Mouse (Mus musculus): Measurements from ENCODE around the gene Pigg. TPM values are rescaled to one million over a fixed set of nuclear protein-coding genes. Genes with fewer than 3 reads are reported as not detected.

The Pigg gene
- polyA plus RNA-seq, 1 experiment = 8.9 TPM

GRCm38 (mm10) chr5:108343680-108344170 lies 31.3 kb downstream of the Pigg start:
- H3K4me3 ChIP-seq (replicated peaks; ENCODE audit: insufficient read depth, low read depth, low read length) = no peak overlapping the region
- no peaks in the 10 kb centered on the region for H3K4me1 ChIP-seq (ENCODE audit: control insufficient read depth, insufficient read depth, low read length)
- no peak overlapping the region for H3K27ac ChIP-seq (ENCODE audit: insufficient read depth, low read length)
- TF ChIP-seq POLR2A (IDR thresholded peaks at IDR 0.05; ENCODE audit: borderline replicate concordance, insufficient read depth, low read length) = no peak
- no peak for TF ChIP-seq CTCF (IDR thresholded peaks at IDR 0.05; ENCODE audit: borderline replicate concordance, insufficient read depth, low read depth, low read length)
- WGBS = 89% methylated on average over 4 of the region's 4 CpGs
- H3K27me3 ChIP-seq (ENCODE audit: control insufficient read depth, insufficient read depth, low read length) = no peaks in the 10 kb centered on the region
- DNase-seq = no peak

GRCm38 (mm10) chr5:108345313-108346071 lies 33.1 kb downstream of the Pigg start:
- DNase-seq = no peak
- 65% methylated on average over 10 of the region's 10 CpGs for WGBS
- H3K27me3 ChIP-seq (ENCODE audit: control insufficient read depth, insufficient read depth, low read length) = no peaks in the 10 kb centered on the region
- no peak overlapping the region for H3K27ac ChIP-seq (ENCODE audit: insufficient read depth, low read length)
- TF ChIP-seq POLR2A (IDR thresholded peaks at IDR 0.05; ENCODE audit: borderline replicate concordance, insufficient read depth, low read length) = no peak
- no peak for TF ChIP-seq CTCF (IDR thresholded peaks at IDR 0.05; ENCODE audit: borderline replicate concordance, insufficient read depth, low read depth, low read length)
- no peak overlapping the region for H3K4me3 ChIP-seq (replicated peaks; ENCODE audit: insufficient read depth, low read depth, low read length)
- H3K4me1 ChIP-seq (ENCODE audit: control insufficient read depth, insufficient read depth, low read length) = no peaks in the 10 kb centered on the region

- no peak for DNase-seq
- WGBS = 85% methylated on average over 6 of the region's 6 CpGs
Measured at GRCm38 (mm10) chr5:108347843-108348242, 35.4 kb downstream of the Pigg start.

GRCm38 (mm10) chr5:108349511-108350148 lies 37.2 kb downstream of the Pigg start:
- TF ChIP-seq POLR2A (IDR thresholded peaks at IDR 0.05; ENCODE audit: borderline replicate concordance, insufficient read depth, low read length) = no peak
- TF ChIP-seq CTCF (IDR thresholded peaks at IDR 0.05; ENCODE audit: borderline replicate concordance, insufficient read depth, low read depth, low read length) = no peak
- 96% methylated on average over 9 of the region's 9 CpGs for WGBS
- no peaks in the 10 kb centered on the region for H3K27me3 ChIP-seq (ENCODE audit: control insufficient read depth, insufficient read depth, low read length)
- no peak for DNase-seq
- no peaks in the 10 kb centered on the region for H3K4me1 ChIP-seq (ENCODE audit: control insufficient read depth, insufficient read depth, low read length)
- H3K4me3 ChIP-seq (replicated peaks; ENCODE audit: insufficient read depth, low read depth, low read length) = no peak overlapping the region
- no peak overlapping the region for H3K27ac ChIP-seq (ENCODE audit: insufficient read depth, low read length)

More at GRCm38 (mm10) chr5:108347843-108348242, 35.4 kb downstream of the Pigg start:
- TF ChIP-seq POLR2A (IDR thresholded peaks at IDR 0.05; ENCODE audit: borderline replicate concordance, insufficient read depth, low read length) (no peak), CTCF (IDR thresholded peaks at IDR 0.05; ENCODE audit: borderline replicate concordance, insufficient read depth, low read depth, low read length) (no peak)
- Histone ChIP-seq H3K4me1 (ENCODE audit: control insufficient read depth, insufficient read depth, low read length) (no peaks in the 10 kb centered on the region), H3K4me3 (replicated peaks; ENCODE audit: insufficient read depth, low read depth, low read length) (no peak overlapping the region), H3K27me3 (ENCODE audit: control insufficient read depth, insufficient read depth, low read length) (no peaks in the 10 kb centered on the region), H3K27ac (ENCODE audit: insufficient read depth, low read length) (no peak overlapping the region)

GRCm38 (mm10) chr5:108354056-108354455 lies 41.6 kb downstream of the Pigg start:
- no peak overlapping the region for H3K4me3 ChIP-seq (replicated peaks; ENCODE audit: insufficient read depth, low read depth, low read length)
- 86% methylated on average over 2 of the region's 2 CpGs for WGBS
- H3K27me3 ChIP-seq (ENCODE audit: control insufficient read depth, insufficient read depth, low read length) = no peaks in the 10 kb centered on the region
- TF ChIP-seq POLR2A (IDR thresholded peaks at IDR 0.05; ENCODE audit: borderline replicate concordance, insufficient read depth, low read length) (no peak), CTCF (IDR thresholded peaks at IDR 0.05; ENCODE audit: borderline replicate concordance, insufficient read depth, low read depth, low read length) (no peak)
- H3K27ac ChIP-seq (ENCODE audit: insufficient read depth, low read length) = no peak overlapping the region
- no peaks in the 10 kb centered on the region for H3K4me1 ChIP-seq (ENCODE audit: control insufficient read depth, insufficient read depth, low read length)
- DNase-seq = no peak

- 96% methylated on average over 1 of the region's 1 CpGs for WGBS
- TF ChIP-seq CTCF (IDR thresholded peaks at IDR 0.05; ENCODE audit: borderline replicate concordance, insufficient read depth, low read depth, low read length) (no peak), POLR2A (IDR thresholded peaks at IDR 0.05; ENCODE audit: borderline replicate concordance, insufficient read depth, low read length) (no peak)
- no peak for DNase-seq
- Histone ChIP-seq H3K4me1 (ENCODE audit: control insufficient read depth, insufficient read depth, low read length) (no peaks in the 10 kb centered on the region), H3K27ac (ENCODE audit: insufficient read depth, low read length) (no peak overlapping the region), H3K27me3 (ENCODE audit: control insufficient read depth, insufficient read depth, low read length) (no peaks in the 10 kb centered on the region), H3K4me3 (replicated peaks; ENCODE audit: insufficient read depth, low read depth, low read length) (no peak overlapping the region)
Measured at GRCm38 (mm10) chr5:108357862-108358261, 45.5 kb downstream of the Pigg start.

GRCm38 (mm10) chr5:108359491-108359890 lies 47.1 kb downstream of the Pigg start:
- no peak for TF ChIP-seq POLR2A (IDR thresholded peaks at IDR 0.05; ENCODE audit: borderline replicate concordance, insufficient read depth, low read length)
- TF ChIP-seq CTCF (IDR thresholded peaks at IDR 0.05; ENCODE audit: borderline replicate concordance, insufficient read depth, low read depth, low read length) = no peak
- H3K27ac ChIP-seq (ENCODE audit: insufficient read depth, low read length) = no peak overlapping the region
- DNase-seq = no peak
- whole genome bisulfite sequencing = 90% methylated on average over 9 of the region's 9 CpGs
- no peaks in the 10 kb centered on the region for H3K27me3 ChIP-seq (ENCODE audit: control insufficient read depth, insufficient read depth, low read length)
- H3K4me3 ChIP-seq (replicated peaks; ENCODE audit: insufficient read depth, low read depth, low read length) = no peak overlapping the region
- no peaks in the 10 kb centered on the region for H3K4me1 ChIP-seq (ENCODE audit: control insufficient read depth, insufficient read depth, low read length)

GRCm38 (mm10) chr5:108360211-108360610 lies 47.8 kb downstream of the Pigg start:
- 81% methylated on average over 4 of the region's 4 CpGs for WGBS
- Histone ChIP-seq H3K27me3 (ENCODE audit: control insufficient read depth, insufficient read depth, low read length) (no peaks in the 10 kb centered on the region), H3K4me3 (replicated peaks; ENCODE audit: insufficient read depth, low read depth, low read length) (no peak overlapping the region), H3K27ac (ENCODE audit: insufficient read depth, low read length) (no peak overlapping the region), H3K4me1 (ENCODE audit: control insufficient read depth, insufficient read depth, low read length) (peaks cover 2% of the 10 kb centered on the region; the same call in 1 of the 2 replicates)
- no peak for DNase-seq
- TF ChIP-seq POLR2A (IDR thresholded peaks at IDR 0.05; ENCODE audit: borderline replicate concordance, insufficient read depth, low read length) = no peak
- TF ChIP-seq CTCF (IDR thresholded peaks at IDR 0.05; ENCODE audit: borderline replicate concordance, insufficient read depth, low read depth, low read length) = no peak

All from cerebellum, adult 2 months (tissue).